Mouse (Mus musculus) erythroblast, embryonic 14.5 days (primary cell): Measurements from ENCODE around the gene Ccdc163. TPM values are rescaled to one million over a fixed set of nuclear protein-coding genes. Genes with fewer than 3 reads are reported as not detected.

Experiments used
- H3K27me3 ChIP-seq: 2 replicates; pipeline ENCODE4 v1.6.1; 2012; ENCODE audit warnings: inconsistent platforms; ENCODE audit not compliant: control insufficient read depth
- H3K36me3 ChIP-seq: 2 replicates; pipeline ENCODE4 v1.6.1; 2012; ENCODE audit warnings: mild to moderate bottlenecking, inconsistent platforms; ENCODE audit not compliant: control insufficient read depth
- H3K4me1 ChIP-seq: 2 replicates; pipeline ENCODE4 v1.6.1; 2012; ENCODE audit warnings: inconsistent platforms; ENCODE audit not compliant: control insufficient read depth
- H3K4me3 ChIP-seq: replicated peaks from 2 replicates; pipeline ENCODE3; 2012; ENCODE audit warnings: moderate library complexity, mild to moderate bottlenecking, inconsistent platforms
- H3K9me3 ChIP-seq: 2 replicates; pipeline ENCODE4 v1.6.1; 2012; ENCODE audit warnings: low read length, inconsistent platforms, mixed read lengths; ENCODE audit not compliant: control insufficient read depth
- GATA1 ChIP-seq: IDR thresholded peaks from 2 replicates; pipeline ENCODE4 v1.6.1; 2012; ENCODE audit warnings: low read length, inconsistent platforms, mixed read lengths
- TAL1 ChIP-seq: IDR thresholded peaks from 3 replicates; pipeline ENCODE4 v1.6.1; 2012; ENCODE audit warnings: low read length, inconsistent platforms, mixed read lengths
- polyA plus RNA-seq: library from polyadenylated mRNA; stranded (reverse); fragments of >175 nt; gene quantifications from 2 replicates; pipeline ENCODE4 v1.2.3, GENCODE M21; 2012

The Ccdc163 gene
- polyA plus RNA-seq, 1 experiment, result 0.16 TPM

GRCm38 (mm10) chr4:116782171-116782570, 73.9 kb downstream of the Ccdc163 start:
- Histone ChIP-seq H3K36me3 (no peaks in the 10 kb centered on the region), H3K27me3 (no peaks in the 10 kb centered on the region), H3K4me1 (no peaks in the 10 kb centered on the region), H3K4me3 (no peak overlapping the region), H3K9me3 (no peaks in the 10 kb centered on the region)
- no peak for TF ChIP-seq TAL1
- TF ChIP-seq GATA1, result no peak

DNA sequence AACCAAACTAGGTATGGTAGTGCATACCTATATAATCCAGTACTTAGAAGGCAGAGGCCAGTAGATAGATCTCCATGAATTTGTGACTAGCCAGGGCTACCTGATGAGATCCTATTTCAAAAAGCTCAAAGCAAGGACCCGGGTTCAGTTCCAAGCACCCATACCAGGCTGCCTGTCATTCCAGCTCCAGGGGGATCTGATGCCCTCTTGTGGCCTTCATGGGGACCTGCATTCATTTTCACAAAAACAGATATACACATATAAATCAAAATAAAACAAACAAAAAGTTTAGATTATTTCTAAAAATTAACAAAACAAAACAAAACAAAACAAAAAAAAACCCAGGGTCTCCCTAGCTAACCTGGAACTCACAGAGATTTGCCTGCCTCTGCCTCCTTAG, 78.3 kb downstream of the Ccdc163 start:
- TF ChIP-seq GATA1, result no peak
- no peak for TF ChIP-seq TAL1
- Histone ChIP-seq H3K27me3 (no peaks in the 10 kb centered on the region), H3K4me1 (peaks cover 7% of the 10 kb centered on the region)

GRCm38 (mm10) chr4:116787985-116788760, 79.9 kb downstream of the Ccdc163 start:
- no peak overlapping the region for H3K4me3 ChIP-seq
- H3K36me3 ChIP-seq, result no peaks in the 10 kb centered on the region
- no peaks in the 10 kb centered on the region for H3K9me3 ChIP-seq
- H3K27me3 ChIP-seq, result no peaks in the 10 kb centered on the region
- TF ChIP-seq GATA1 (no peak), TAL1 (no peak)
- peaks cover 7% of the 10 kb centered on the region for H3K4me1 ChIP-seq

More for the DNA sequence above, 78.3 kb downstream of the Ccdc163 start:
- Histone ChIP-seq H3K36me3 (no peaks in the 10 kb centered on the region), H3K9me3 (no peaks in the 10 kb centered on the region), H3K4me3 (no peak overlapping the region)

DNA sequence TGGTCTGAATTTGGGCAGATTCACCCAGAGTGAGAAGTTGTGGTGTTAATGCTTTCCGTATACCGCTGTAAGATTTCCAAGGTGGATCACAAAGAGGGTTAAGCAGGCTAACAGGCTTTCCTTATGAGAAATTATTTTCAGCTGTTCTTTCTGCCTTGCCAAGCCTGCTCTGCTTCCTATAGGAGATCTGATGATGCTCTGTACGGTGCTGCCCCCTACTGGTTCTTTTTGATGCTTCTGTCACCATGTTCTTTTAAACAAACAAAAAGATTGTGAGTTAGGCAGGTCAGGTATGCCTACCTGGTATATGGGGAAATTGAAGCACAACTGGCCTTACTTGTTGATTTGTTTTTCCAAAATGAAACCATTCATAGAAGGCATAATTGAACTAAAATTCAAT, 80.6 kb downstream of the Ccdc163 start:
- Histone ChIP-seq H3K4me1 (peaks cover 7% of the 10 kb centered on the region), H3K4me3 (no peak overlapping the region), H3K36me3 (no peaks in the 10 kb centered on the region), H3K27me3 (no peaks in the 10 kb centered on the region), H3K9me3 (no peaks in the 10 kb centered on the region)
- no peak for TF ChIP-seq TAL1
- no peak for TF ChIP-seq GATA1

- TF ChIP-seq TAL1, result no peak
- no peak for TF ChIP-seq GATA1
- peaks cover 7% of the 10 kb centered on the region for H3K4me1 ChIP-seq
- H3K4me3 ChIP-seq, result no peak overlapping the region
- no peaks in the 10 kb centered on the region for H3K27me3 ChIP-seq
- no peaks in the 10 kb centered on the region for H3K9me3 ChIP-seq
- H3K36me3 ChIP-seq, result no peaks in the 10 kb centered on the region
Measured at GRCm38 (mm10) chr4:116792453-116792852, 84.1 kb downstream of the Ccdc163 start.

DNA sequence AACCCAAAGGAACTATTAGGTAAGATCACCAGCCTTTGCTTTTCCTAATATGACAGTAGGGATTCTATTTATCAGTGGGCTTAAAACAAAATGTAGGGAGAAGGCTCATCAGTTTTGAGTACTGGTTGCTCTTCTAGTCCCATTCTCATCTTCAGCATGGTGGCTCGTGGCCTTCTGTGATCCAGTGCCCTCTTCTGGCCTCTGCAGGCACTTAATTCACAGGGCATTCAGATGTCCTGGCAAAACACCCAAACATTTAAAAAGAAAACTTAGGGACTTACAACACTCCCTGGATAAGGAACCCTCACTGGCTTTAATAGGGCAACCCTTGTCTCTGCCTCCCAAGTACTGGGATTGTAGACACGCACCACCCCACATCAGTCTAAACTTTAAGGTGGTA, 86.0 kb downstream of the Ccdc163 start:
- no peak for TF ChIP-seq GATA1
- no peak for TF ChIP-seq TAL1
- no peaks in the 10 kb centered on the region for H3K9me3 ChIP-seq
- H3K27me3 ChIP-seq, result no peaks in the 10 kb centered on the region
- H3K4me1 ChIP-seq, result no peaks in the 10 kb centered on the region
- H3K4me3 ChIP-seq, result no peak overlapping the region
- no peaks in the 10 kb centered on the region for H3K36me3 ChIP-seq

DNA sequence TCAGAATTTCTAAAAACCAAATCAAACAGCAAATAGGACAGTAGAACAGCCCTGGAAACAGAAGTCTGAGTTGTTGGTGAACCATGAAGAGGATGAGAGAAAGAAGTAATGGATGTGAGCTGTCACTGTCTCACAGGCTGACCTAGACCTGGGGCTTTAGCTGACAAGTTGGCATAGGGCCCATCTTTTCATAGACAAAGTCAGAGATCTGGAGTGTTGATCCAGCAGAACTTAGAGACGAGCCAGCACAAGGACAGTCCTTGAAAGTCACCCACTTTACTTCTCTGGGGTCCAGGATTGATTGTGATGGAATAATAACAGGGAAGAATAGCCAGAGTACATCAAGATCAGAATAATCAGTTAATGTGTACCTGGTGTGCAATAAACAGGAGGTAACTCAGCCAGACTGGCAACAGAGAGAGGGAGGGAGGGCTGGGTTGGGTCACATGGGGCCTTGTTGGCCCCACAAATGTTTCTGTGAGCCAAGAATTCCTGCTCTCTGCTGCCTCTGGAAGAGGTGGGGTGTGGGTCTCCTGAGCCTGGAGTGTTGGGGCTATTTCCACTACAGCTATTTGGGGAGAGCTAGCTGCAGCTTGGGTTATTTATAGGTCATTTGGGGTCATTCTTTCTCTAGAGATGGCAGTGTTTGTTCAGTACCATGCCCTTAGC, 88.3 kb downstream of the Ccdc163 start:
- Histone ChIP-seq H3K9me3 (no peaks in the 10 kb centered on the region), H3K27me3 (no peaks in the 10 kb centered on the region), H3K36me3 (peaks cover 2% of the 10 kb centered on the region; the same call in 1 of the 2 replicates), H3K4me1 (peaks cover 2% of the 10 kb centered on the region; the same call in 1 of the 2 replicates), H3K4me3 (no peak overlapping the region)
- TF ChIP-seq GATA1, result no peak
- no peak for TF ChIP-seq TAL1

- TF ChIP-seq GATA1 (no peak), TAL1 (no peak)
- H3K27me3 ChIP-seq, result no peaks in the 10 kb centered on the region
- no peaks in the 10 kb centered on the region for H3K9me3 ChIP-seq
- peaks cover 2% of the 10 kb centered on the region; the same call in 1 of the 2 replicates for H3K4me1 ChIP-seq
- H3K36me3 ChIP-seq, result peaks cover 29% of the 10 kb centered on the region
- no peak overlapping the region for H3K4me3 ChIP-seq
Measured at GRCm38 (mm10) chr4:116799901-116800300, 91.6 kb downstream of the Ccdc163 start.

Other genes with a start within 250 kb of the Ccdc163 start
- 12.0 and 20.7 TPM in 2 replicates for gene Mast2, start 244.3 kb upstream of the Ccdc163 start, polyA plus RNA-seq
- gene Ipp, start 201.0 kb upstream of the Ccdc163 start, polyA plus RNA-seq, result 0.17 and 0.31 TPM in 2 replicates
- gene Tmem69, start 152.6 kb upstream of the Ccdc163 start, polyA plus RNA-seq, result 0.23 and 0.27 TPM in 2 replicates
- gene Gpbp1l1, start 150.9 kb upstream of the Ccdc163 start, polyA plus RNA-seq, result 0.84 and 1.0 TPM in 2 replicates
- gene Ccdc17, start 111.9 kb upstream of the Ccdc163 start, polyA plus RNA-seq, result 0.05 TPM in 1 of 2 replicates, not detected in the other
- gene Nasp, start 80.6 kb upstream of the Ccdc163 start, polyA plus RNA-seq, result 1.6 and 1.8 TPM in 2 replicates
- 6.7 and 7.0 TPM in 2 replicates for gene Akr1a1, start 56.8 kb upstream of the Ccdc163 start, polyA plus RNA-seq
- 1.0 and 1.1 TPM in 2 replicates for gene Prdx1, start 23.0 kb upstream of the Ccdc163 start, polyA plus RNA-seq
- gene Mmachc, start 103 bp upstream of the Ccdc163 start, polyA plus RNA-seq, result 0.04 TPM in 1 of 2 replicates, not detected in the other
- gene Tesk2, start 12.4 kb downstream of the Ccdc163 start, polyA plus RNA-seq, result 0.01 and 0.02 TPM in 2 replicates
- 0.16 and 0.46 TPM in 2 replicates for gene Toe1, start 99.1 kb downstream of the Ccdc163 start, polyA plus RNA-seq
- gene Mutyh, start 99.2 kb downstream of the Ccdc163 start, polyA plus RNA-seq, result 0.14 TPM in 1 of 2 replicates, not detected in the other
- not detected in 2 replicates for gene Hpdl, start 113.2 kb downstream of the Ccdc163 start, polyA plus RNA-seq
- gene Zswim5, start 168.9 kb downstream of the Ccdc163 start, polyA plus RNA-seq, result 0.01 TPM in 1 of 2 replicates, not detected in the other